Mouse (Mus musculus): ENCODE data around the gene Rdh7. TPM values are rescaled to one million over a fixed set of nuclear protein-coding genes. Genes with fewer than 3 reads are reported as not detected.

The Rdh7 gene
- polyA plus RNA-seq, 1 experiment: not detected

Other genes starting within 250 kb of the Rdh7 start
- gene Stat6, start 245.8 kb downstream of the Rdh7 start, polyA plus RNA-seq (2012; ENCODE audit: insufficient read depth, low replicate concordance): 33.8 and 70.6 TPM in 2 replicates
- gene Nemp1, start 221.9 kb downstream of the Rdh7 start, polyA plus RNA-seq (2012; ENCODE audit: insufficient read depth, low replicate concordance): 1.5 TPM in 1 of 2 replicates, not detected in the other
- gene Nab2, start 220.2 kb downstream of the Rdh7 start, polyA plus RNA-seq (2012; ENCODE audit: insufficient read depth, low replicate concordance): 19.1 and 21.3 TPM in 2 replicates
- 0.04 TPM in 1 of 2 replicates, not detected in the other for gene Myo1a, start 183.6 kb downstream of the Rdh7 start, polyA plus RNA-seq (2012; ENCODE audit: insufficient read depth, low replicate concordance)
- gene Tac2, start 164.3 kb downstream of the Rdh7 start, polyA plus RNA-seq (2012; ENCODE audit: insufficient read depth, low replicate concordance): not detected in 2 replicates
- 0.30 and 0.54 TPM in 2 replicates for gene Zbtb39, start 149.3 kb downstream of the Rdh7 start, polyA plus RNA-seq (2012; ENCODE audit: insufficient read depth, low replicate concordance)
- not detected in 2 replicates for gene Gpr182, start 137.1 kb downstream of the Rdh7 start, polyA plus RNA-seq (2012; ENCODE audit: insufficient read depth, low replicate concordance)
- not detected in 2 replicates for gene Rdh1, start 129.1 kb downstream of the Rdh7 start, polyA plus RNA-seq (2012; ENCODE audit: insufficient read depth, low replicate concordance)
- not detected in 2 replicates for gene Rdh16f1, start 129.0 kb downstream of the Rdh7 start, polyA plus RNA-seq (2012; ENCODE audit: insufficient read depth, low replicate concordance)
- not detected in 2 replicates for gene Rdh9, start 112.4 kb downstream of the Rdh7 start, polyA plus RNA-seq (2012; ENCODE audit: insufficient read depth, low replicate concordance)
- not detected in 2 replicates for gene Rdh16, start 87.7 kb downstream of the Rdh7 start, polyA plus RNA-seq (2012; ENCODE audit: insufficient read depth, low replicate concordance)
- not detected in 2 replicates for gene Rdh19, start 38.9 kb downstream of the Rdh7 start, polyA plus RNA-seq (2012; ENCODE audit: insufficient read depth, low replicate concordance)
- gene Rdh16f2, start 22.3 kb downstream of the Rdh7 start, polyA plus RNA-seq (2012; ENCODE audit: insufficient read depth, low replicate concordance): not detected in 2 replicates
- not detected in 2 replicates for gene Sdr9c7, start 9.7 kb upstream of the Rdh7 start, polyA plus RNA-seq (2012; ENCODE audit: insufficient read depth, low replicate concordance)
- gene Hsd17b6, start 118.8 kb upstream of the Rdh7 start, polyA plus RNA-seq (2012; ENCODE audit: insufficient read depth, low replicate concordance): not detected in 2 replicates
- gene Prim1, start 126.4 kb upstream of the Rdh7 start, polyA plus RNA-seq (2012; ENCODE audit: insufficient read depth, low replicate concordance): 2.6 TPM in 1 of 2 replicates, not detected in the other
- gene Naca, start 146.8 kb upstream of the Rdh7 start, polyA plus RNA-seq (2012; ENCODE audit: insufficient read depth, low replicate concordance): 24.2 and 146 TPM in 2 replicates
- 77.9 and 96.2 TPM in 2 replicates for gene Ptges3, start 170.1 kb upstream of the Rdh7 start, polyA plus RNA-seq (2012; ENCODE audit: insufficient read depth, low replicate concordance)
- gene Atp5b, start 194.5 kb upstream of the Rdh7 start, polyA plus RNA-seq (2012; ENCODE audit: insufficient read depth, low replicate concordance): 796 and 843 TPM in 2 replicates
- gene Baz2a, start 202.8 kb upstream of the Rdh7 start, polyA plus RNA-seq (2012; ENCODE audit: insufficient read depth, low replicate concordance): 6.9 and 16.7 TPM in 2 replicates